Mouse (Mus musculus): ENCODE results near the gene Aifm3. TPM values are rescaled to one million over a fixed set of nuclear protein-coding genes. Genes with fewer than 3 reads are reported as not detected.
"Not testable (repeated sequence)": the region's sequence is repeated elsewhere in the genome, so short reads cannot be mapped to it uniquely, and the experiment has no call there.

The Aifm3 gene
- polyA plus RNA-seq, 1 experiment from 2014 or later = 3.7 TPM

- 89% methylated on average over 4 of the region's 4 CpGs for WGBS
- peaks cover 76% of the 10 kb centered on the region for H3K36me3 ChIP-seq
- H3K27me3 ChIP-seq (ENCODE audit: insufficient read depth, poor library complexity, severe bottlenecking) = no peaks in the 10 kb centered on the region
- H3K9me3 ChIP-seq = no peaks in the 10 kb centered on the region
- no peaks in the 10 kb centered on the region for H3K4me1 ChIP-seq (replicated peaks)
- no peak overlapping the region for H3K4me3 ChIP-seq
- H3K27ac ChIP-seq = no peak overlapping the region
- DNase-seq (ENCODE audit: low spot score) = no peak
Observed at GRCm38 (mm10) chr16:17478331-17478943, 11.0 kb upstream of the Aifm3 start.

DNA sequence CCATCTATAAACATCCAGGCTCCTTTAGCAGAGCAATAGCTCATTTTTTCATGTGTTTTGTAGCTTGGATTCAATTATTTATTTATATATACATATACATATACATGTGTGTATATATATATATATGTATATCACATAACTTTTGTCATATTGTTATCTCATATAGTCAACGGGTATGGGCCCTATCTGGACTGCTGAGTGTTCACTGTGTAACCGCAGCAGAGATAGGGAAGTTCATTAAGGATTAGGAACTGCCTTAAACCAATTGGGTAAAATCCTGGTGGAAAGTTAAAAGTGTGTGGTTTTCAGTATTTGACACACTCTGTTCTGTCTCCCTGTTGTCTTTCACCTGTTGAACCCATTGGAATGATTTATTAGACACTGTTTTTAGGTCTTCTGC is 7.9 kb upstream of the Aifm3 start:
- Histone ChIP-seq H3K27me3 (ENCODE audit: insufficient read depth, poor library complexity, severe bottlenecking) (no peaks in the 10 kb centered on the region), H3K9me3 (no peaks in the 10 kb centered on the region), H3K4me3 (no peak overlapping the region), H3K36me3 (peaks cover 87% of the 10 kb centered on the region), H3K27ac (no peak overlapping the region), H3K4me1 (replicated peaks) (no peaks in the 10 kb centered on the region)
- 91% methylated on average over 2 of the region's 2 CpGs for WGBS
- DNase-seq (ENCODE audit: low spot score) = no peak

DNA sequence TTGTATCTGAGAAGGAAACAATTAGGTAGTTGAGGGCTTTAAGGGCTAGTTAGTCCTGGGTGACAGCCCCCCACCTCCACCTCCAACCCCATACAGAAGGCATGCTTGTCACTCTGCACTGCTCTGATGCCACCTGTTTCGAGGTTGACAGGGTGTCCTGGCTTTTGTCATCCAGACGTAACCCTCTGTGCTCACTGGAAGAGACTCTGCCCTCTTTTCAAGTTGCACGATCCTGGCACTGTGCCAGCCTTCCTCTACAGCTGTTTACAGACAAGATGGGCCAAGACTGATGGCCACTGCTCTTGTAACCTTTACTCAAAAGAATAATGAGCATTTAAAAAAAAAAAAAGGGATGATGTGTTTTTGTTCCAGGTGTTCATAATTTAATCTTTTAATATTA is 2.9 kb upstream of the Aifm3 start:
- DNase-seq (ENCODE audit: low spot score) = no peak
- WGBS = 84% methylated on average over 3 of the region's 3 CpGs
- peaks cover 23% of the 10 kb centered on the region for H3K27me3 ChIP-seq (ENCODE audit: insufficient read depth, poor library complexity, severe bottlenecking)
- no peak overlapping the region for H3K27ac ChIP-seq
- H3K4me1 ChIP-seq (replicated peaks) = peaks cover 13% of the 10 kb centered on the region
- H3K9me3 ChIP-seq = no peaks in the 10 kb centered on the region
- no peak overlapping the region for H3K4me3 ChIP-seq
- H3K36me3 ChIP-seq = peaks cover 62% of the 10 kb centered on the region

DNA sequence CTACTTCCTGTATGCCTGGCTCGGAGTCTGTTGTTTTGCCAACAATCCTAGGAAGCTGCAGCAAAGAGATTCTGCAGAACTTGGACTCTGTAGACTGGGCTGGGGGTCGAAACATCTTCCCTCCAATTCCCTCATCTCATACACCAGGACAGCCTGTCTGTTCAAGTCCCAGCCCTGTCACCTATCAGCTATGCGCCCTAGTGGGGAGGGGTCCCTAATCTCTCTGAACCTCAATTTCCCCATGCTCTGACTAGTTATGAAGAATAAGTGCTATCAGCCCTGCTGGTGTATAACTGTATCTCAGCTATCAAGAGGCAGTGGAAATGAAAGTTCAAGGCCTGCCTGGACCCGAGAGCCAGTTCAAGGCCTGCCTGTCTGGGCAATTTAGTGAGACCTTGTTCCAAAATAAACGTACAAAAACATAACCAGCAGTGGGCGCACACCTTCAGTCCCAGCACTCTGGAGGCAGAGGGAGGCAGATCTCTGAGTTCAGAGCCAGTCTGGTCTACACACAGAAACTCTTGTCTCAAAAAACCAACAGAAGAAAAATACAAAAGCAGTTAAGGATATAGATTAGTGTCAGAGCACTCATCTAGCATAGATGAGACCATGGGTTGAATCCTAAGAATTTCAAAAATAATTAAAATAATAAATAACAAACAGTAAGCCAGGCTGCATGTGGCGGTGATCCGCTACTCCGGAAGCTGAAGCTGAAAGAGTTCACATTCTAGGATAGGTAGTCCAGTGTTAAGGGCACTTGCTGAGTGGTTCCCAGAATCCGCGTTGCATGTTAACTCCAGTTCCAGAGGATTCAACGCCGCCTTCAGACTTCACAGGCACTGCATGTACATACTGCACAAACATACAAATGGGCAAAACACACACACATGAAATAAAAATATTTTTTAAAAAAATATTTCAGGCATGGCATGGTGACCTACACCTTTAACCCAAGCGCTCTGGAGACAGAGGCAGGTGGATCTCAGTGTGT is 638 bp upstream of the Aifm3 start:
- DNase-seq (ENCODE audit: low spot score) = peak; percentile 12
- Histone ChIP-seq H3K36me3 (peaks cover 42% of the 10 kb centered on the region), H3K27ac (no peak overlapping the region), H3K9me3 (no peaks in the 10 kb centered on the region), H3K4me1 (replicated peaks) (peaks cover 13% of the 10 kb centered on the region), H3K4me3 (peak overlapping the region; percentile 58), H3K27me3 (ENCODE audit: insufficient read depth, poor library complexity, severe bottlenecking) (peaks cover 23% of the 10 kb centered on the region)
- 52% methylated on average over 14 of the region's 14 CpGs for WGBS

GRCm38 (mm10) chr16:17491154-17491553 is 1.7 kb downstream of the Aifm3 start:
- Histone ChIP-seq H3K9me3 (no peaks in the 10 kb centered on the region), H3K4me1 (replicated peaks) (peaks cover 13% of the 10 kb centered on the region), H3K4me3 (no peak overlapping the region), H3K36me3 (peaks cover 19% of the 10 kb centered on the region), H3K27me3 (ENCODE audit: insufficient read depth, poor library complexity, severe bottlenecking) (peaks cover 23% of the 10 kb centered on the region), H3K27ac (0 out of 2 replicates have a peak overlapping the region, but pooled peaks have one; percentile 12)
- DNase-seq (ENCODE audit: low spot score) = no peak
- WGBS = 88% methylated on average over 5 of the region's 5 CpGs

DNA sequence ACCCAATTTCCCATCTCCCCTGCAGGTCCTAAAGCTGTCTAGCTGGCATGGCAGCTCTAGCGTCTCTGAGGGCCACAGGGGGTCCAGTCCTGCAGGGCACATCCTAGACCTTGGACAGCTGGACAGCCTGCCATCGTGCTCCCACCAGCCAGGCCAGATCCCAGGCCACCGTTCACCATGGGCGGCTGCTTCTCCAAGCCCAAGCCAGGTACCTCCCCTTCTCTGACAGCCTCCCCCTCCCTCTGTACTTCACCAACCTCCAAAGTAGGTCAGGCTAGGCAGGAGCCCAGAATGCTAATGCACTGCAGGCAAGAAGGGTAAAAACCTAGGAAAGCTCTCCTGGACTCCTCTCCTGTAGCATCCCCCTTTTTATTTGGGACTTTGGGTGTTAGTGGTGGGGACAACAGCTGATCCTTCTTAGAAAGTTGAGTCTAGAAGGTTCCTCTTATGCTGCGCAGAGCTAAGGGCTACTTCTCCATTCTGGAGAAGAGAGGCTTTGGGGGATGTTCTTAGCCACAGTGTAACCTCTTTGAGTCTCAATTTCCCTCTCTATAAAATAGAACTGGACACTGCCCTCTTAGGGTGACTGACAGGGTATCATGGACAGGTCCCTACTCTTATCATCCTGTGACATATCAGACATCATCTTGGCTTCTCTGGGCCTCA is 2.6 kb downstream of the Aifm3 start:
- DNase-seq (ENCODE audit: low spot score) = no peak
- Histone ChIP-seq H3K27me3 (ENCODE audit: insufficient read depth, poor library complexity, severe bottlenecking) (peaks cover 23% of the 10 kb centered on the region), H3K9me3 (no peaks in the 10 kb centered on the region), H3K4me3 (no peak overlapping the region), H3K36me3 (peaks cover 10% of the 10 kb centered on the region), H3K4me1 (replicated peaks) (peaks cover 17% of the 10 kb centered on the region), H3K27ac (no peak overlapping the region)
- 69% methylated on average over 5 of the region's 5 CpGs for WGBS

GRCm38 (mm10) chr16:17496499-17497305 is 7.3 kb downstream of the Aifm3 start:
- Histone ChIP-seq H3K9me3 (no peaks in the 10 kb centered on the region), H3K4me1 (replicated peaks) (peaks cover 19% of the 10 kb centered on the region), H3K27me3 (ENCODE audit: insufficient read depth, poor library complexity, severe bottlenecking) (no peaks in the 10 kb centered on the region; the same call in 1 of the 2 replicates), H3K36me3 (no peaks in the 10 kb centered on the region), H3K4me3 (no peak overlapping the region), H3K27ac (peak overlapping the region; percentile 40; the same call in 1 of the 2 replicates)
- WGBS = 75% methylated on average over 2 of the region's 2 CpGs
- DNase-seq (ENCODE audit: low spot score) = no peak

DNA sequence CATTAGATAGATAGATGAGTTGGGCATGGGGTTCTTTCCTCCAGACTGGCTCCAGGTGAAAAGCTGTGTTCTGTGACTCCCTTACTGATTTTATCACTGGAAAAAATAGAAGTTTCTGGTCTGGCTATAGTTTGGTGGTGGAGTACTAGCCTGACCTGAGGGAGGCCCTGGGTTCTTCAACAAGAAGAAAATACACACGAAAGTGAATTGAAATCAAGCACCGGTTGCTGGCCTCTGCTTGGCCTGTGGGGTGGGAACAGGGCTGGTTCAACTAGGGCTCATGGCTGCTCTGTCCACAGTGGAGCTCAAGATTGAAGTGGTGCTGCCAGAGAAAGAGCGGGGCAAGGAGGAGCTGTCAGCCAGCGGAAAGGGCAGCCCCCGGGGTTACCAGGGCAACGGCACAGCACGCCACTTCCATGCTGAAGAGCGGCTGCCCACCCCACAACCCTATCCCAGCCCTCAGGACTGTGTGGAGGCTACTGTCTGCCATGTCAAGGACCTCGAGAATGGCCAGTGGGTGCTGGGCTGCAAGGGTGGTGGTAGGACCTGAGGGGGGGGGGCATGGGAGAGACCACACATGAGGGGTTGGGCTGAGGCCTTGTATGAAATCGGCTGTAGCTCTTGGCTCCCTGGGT is 10.0 kb downstream of the Aifm3 start:
- Histone ChIP-seq H3K9me3 (no peaks in the 10 kb centered on the region), H3K36me3 (no peaks in the 10 kb centered on the region), H3K27ac (peak overlapping the region; percentile 65), H3K27me3 (ENCODE audit: insufficient read depth, poor library complexity, severe bottlenecking) (no peaks in the 10 kb centered on the region), H3K4me3 (peak overlapping the region; percentile 18), H3K4me1 (replicated peaks) (peaks cover 19% of the 10 kb centered on the region)
- DNase-seq (ENCODE audit: low spot score) = peak; percentile 76
- WGBS = 14% methylated on average over 10 of the region's 10 CpGs

DNA sequence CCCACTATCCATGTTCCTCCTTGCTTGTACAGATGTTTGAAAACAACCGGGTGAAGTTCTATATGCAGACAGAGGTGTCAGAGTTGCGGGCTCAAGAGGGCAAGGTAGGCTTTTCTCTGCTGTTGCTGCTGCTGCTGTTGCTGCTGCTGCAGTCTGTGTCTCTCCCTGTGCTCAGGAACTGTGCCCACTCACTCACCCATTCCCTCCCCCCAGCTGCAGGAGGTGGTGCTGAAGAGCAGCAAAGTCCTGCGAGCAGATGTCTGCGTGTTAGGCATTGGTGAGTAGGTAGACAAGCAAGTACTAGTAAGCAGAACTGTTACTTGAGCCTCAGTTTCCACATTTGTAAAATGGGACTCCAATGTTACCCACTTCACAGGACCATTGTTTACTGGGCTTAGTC is 13.3 kb downstream of the Aifm3 start:
- Histone ChIP-seq H3K9me3 (no peaks in the 10 kb centered on the region), H3K27ac (no peak overlapping the region), H3K27me3 (ENCODE audit: insufficient read depth, poor library complexity, severe bottlenecking) (no peaks in the 10 kb centered on the region), H3K4me1 (replicated peaks) (peaks cover 14% of the 10 kb centered on the region), H3K4me3 (no peak overlapping the region), H3K36me3 (no peaks in the 10 kb centered on the region)
- WGBS = 92% methylated on average over 4 of the region's 4 CpGs
- no peak for DNase-seq (ENCODE audit: low spot score)

DNA sequence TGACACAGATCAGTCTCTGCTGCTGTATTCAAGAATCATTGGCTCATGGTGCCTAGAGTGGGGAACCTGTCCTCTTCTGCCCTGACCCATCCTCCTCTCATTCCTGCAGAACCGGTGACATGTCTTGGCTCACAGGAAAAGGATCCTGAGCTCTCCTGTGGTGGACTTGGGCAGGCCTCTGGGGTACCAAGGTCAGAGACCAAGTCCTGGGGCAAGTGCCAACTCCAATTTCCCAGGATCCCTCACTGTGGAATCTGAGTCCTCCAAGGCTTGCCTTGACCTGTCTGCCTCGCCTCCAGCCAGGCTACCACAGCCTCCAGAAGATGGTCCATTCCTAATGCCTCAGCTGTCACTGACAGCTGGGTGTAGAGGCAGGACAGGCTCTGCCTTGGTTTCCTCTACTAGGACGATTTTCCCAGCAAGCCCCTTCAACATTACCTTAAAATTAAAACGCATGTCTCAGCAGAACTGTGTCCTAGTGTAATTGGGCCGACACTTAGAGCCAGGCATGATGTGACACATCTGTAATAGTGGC is 17.7 kb downstream of the Aifm3 start:
- Histone ChIP-seq H3K27ac (no peak overlapping the region), H3K4me1 (replicated peaks) (peaks cover 14% of the 10 kb centered on the region), H3K9me3 (no peaks in the 10 kb centered on the region), H3K4me3 (no peak overlapping the region), H3K27me3 (ENCODE audit: insufficient read depth, poor library complexity, severe bottlenecking) (no peaks in the 10 kb centered on the region), H3K36me3 (peaks cover 9% of the 10 kb centered on the region)
- 86% methylated on average over 5 of the region's 5 CpGs for WGBS
- no peak for DNase-seq (ENCODE audit: low spot score)

- 30% methylated on average over 3 of the region's 3 CpGs for WGBS
- Histone ChIP-seq H3K4me1 (replicated peaks) (peaks cover 14% of the 10 kb centered on the region), H3K27ac (peak overlapping the region; percentile 96), H3K36me3 (peaks cover 18% of the 10 kb centered on the region), H3K4me3 (peak overlapping the region; percentile 78)
- DNase-seq (ENCODE audit: low spot score); H3K9me3 ChIP-seq; H3K27me3 ChIP-seq (ENCODE audit: insufficient read depth, poor library complexity, severe bottlenecking): not testable (repeated sequence)
Observed at GRCm38 (mm10) chr16:17508031-17508430, 18.6 kb downstream of the Aifm3 start.

All from hindbrain, embryonic 10.5 days (tissue).